Mouse (Mus musculus) hindbrain, embryonic 10.5 days (tissue): ENCODE results near the gene Dcdc2a. TPM values are rescaled to one million over a fixed set of nuclear protein-coding genes. Genes with fewer than 3 reads are reported as not detected.

Source experiments
- DNase-seq: peaks from one replicate; pipeline ENCODE4 v3.0.0-alpha.2; 2017; ENCODE audit warnings: low spot score
- H3K27ac ChIP-seq: fragments of 300-500 bp; sonication (generic); 2 replicates; pipeline ENCODE4 v1.5.1; 2016; ENCODE audit warnings: mild to moderate bottlenecking, moderate library complexity
- H3K27me3 ChIP-seq: fragments of 300-500 bp; sonication (generic); 2 replicates; pipeline ENCODE4 v1.6.1; 2016; ENCODE audit warnings: mild to moderate bottlenecking; ENCODE audit not compliant: poor library complexity, insufficient read depth, severe bottlenecking
- H3K36me3 ChIP-seq: fragments of 300-500 bp; sonication (generic); 2 replicates; pipeline ENCODE4 v1.6.1; 2016; ENCODE audit warnings: mild to moderate bottlenecking, moderate library complexity
- H3K4me1 ChIP-seq: fragments of 300-500 bp; sonication (generic); replicated peaks from 2 replicates; pipeline ENCODE4 v1.6.1; 2016; ENCODE audit warnings: mild to moderate bottlenecking
- H3K4me3 ChIP-seq: fragments of 300-500 bp; sonication (generic); 2 replicates; pipeline ENCODE4 v1.5.1; 2016; ENCODE audit warnings: mild to moderate bottlenecking, moderate library complexity
- H3K9me3 ChIP-seq: fragments of 300-500 bp; sonication (generic); 2 replicates; pipeline ENCODE4 v1.6.1; 2016; ENCODE audit warnings: mild to moderate bottlenecking, moderate library complexity
- WGBS: fragments of 180-500 bp; shearing (Covaris S2); methylation state at CpG from one replicate; pipeline ENCODE4 v1.1.7; 2016; 5-methylcytosine and 5-hydroxymethylcytosine counted together
- polyA plus RNA-seq: library from polyadenylated mRNA; unstranded; fragments of >200 nt; fragmentation: Nextera tagmentation; extraction: Ambion mirVana; gene quantifications from 2 replicates; pipeline ENCODE4 v1.2.1, GENCODE M21; 2016

Dcdc2a gene
- polyA plus RNA-seq, result 3.4 and 3.8 TPM in 2 replicates

GRCm38 (mm10) chr13:25055873-25056667 is at the start of gene Dcdc2a:
TSS of gene Dcdc2a (plus strand) at chr13:25056004.
- DNase-seq, result peak; percentile 35
- Histone ChIP-seq H3K9me3 (0 out of 2 replicates have a peak, but pooled peaks cover 4% of the 10 kb centered on the region), H3K27ac (peak within 1 kb of the TSS; percentile 75), H3K27me3 (peaks cover 52% of the 10 kb centered on the region), H3K4me1 (peaks cover 20% of the 10 kb centered on the region), H3K36me3 (no peaks in the 10 kb centered on the region), H3K4me3 (peak within 1 kb of the TSS; percentile 65)
- 4% methylated on average over 63 of the region's 63 CpGs for WGBS

- H3K9me3 ChIP-seq, result peaks cover 6% of the 10 kb centered on the region; the same call in 1 of the 2 replicates
- H3K4me1 ChIP-seq, result no peaks in the 10 kb centered on the region
- no peak for DNase-seq
- H3K27ac ChIP-seq, result no peak overlapping the region
- H3K36me3 ChIP-seq, result peaks cover 44% of the 10 kb centered on the region
- H3K27me3 ChIP-seq, result no peaks in the 10 kb centered on the region
- H3K4me3 ChIP-seq, result no peak overlapping the region
- WGBS, result 90% methylated on average over 8 of the region's 8 CpGs
These were observed 48.7 kb upstream of the Dcdc2a start for GRCm38 (mm10) chr13:25007115-25007514.

- WGBS, result 88% methylated on average over 9 of the region's 9 CpGs
- Histone ChIP-seq H3K4me1 (peaks cover 30% of the 10 kb centered on the region), H3K27me3 (peaks cover 5% of the 10 kb centered on the region; the same call in 1 of the 2 replicates), H3K36me3 (peaks cover 20% of the 10 kb centered on the region), H3K9me3 (no peaks in the 10 kb centered on the region), H3K4me3 (peak overlapping the region; percentile 89; the same call in 1 of the 2 replicates), H3K27ac (no peak overlapping the region)
- DNase-seq, result no peak
These were observed 37.5 kb upstream of the Dcdc2a start for GRCm38 (mm10) chr13:25018316-25018715.

GRCm38 (mm10) chr13:25019793-25020539 is 35.8 kb upstream of the Dcdc2a start, which contains the start of gene Mrs2:
TSS of gene Mrs2 (minus strand) at chr13:25020379.
- Histone ChIP-seq H3K27ac (peak within 1 kb of the TSS; percentile 96), H3K4me1 (peaks cover 30% of the 10 kb centered on the region), H3K36me3 (peaks cover 20% of the 10 kb centered on the region), H3K4me3 (peak within 1 kb of the TSS; percentile 89), H3K9me3 (no peaks in the 10 kb centered on the region), H3K27me3 (peaks cover 5% of the 10 kb centered on the region; the same call in 1 of the 2 replicates)
- WGBS, result under 1% methylated on average over 84 of the region's 84 CpGs
- DNase-seq, result peak; percentile 90

GRCm38 (mm10) chr13:25020540-25020892 is 35.3 kb upstream of the Dcdc2a start:
- Histone ChIP-seq H3K27ac (peak overlapping the region; percentile 96), H3K4me1 (peaks cover 30% of the 10 kb centered on the region), H3K4me3 (peak overlapping the region; percentile 89), H3K27me3 (peaks cover 5% of the 10 kb centered on the region; the same call in 1 of the 2 replicates), H3K9me3 (no peaks in the 10 kb centered on the region), H3K36me3 (peaks cover 20% of the 10 kb centered on the region)
- 61% methylated on average over 4 of the region's 4 CpGs for WGBS
- DNase-seq, result no peak

GRCm38 (mm10) chr13:25022386-25022785 is 33.4 kb upstream of the Dcdc2a start:
- WGBS, result 75% methylated on average over 4 of the region's 4 CpGs
- H3K4me1 ChIP-seq, result peaks cover 30% of the 10 kb centered on the region
- peaks cover 9% of the 10 kb centered on the region; the same call in 1 of the 2 replicates for H3K36me3 ChIP-seq
- H3K4me3 ChIP-seq, result no peak overlapping the region
- no peaks in the 10 kb centered on the region for H3K9me3 ChIP-seq
- no peak for DNase-seq
- peaks cover 5% of the 10 kb centered on the region; the same call in 1 of the 2 replicates for H3K27me3 ChIP-seq
- no peak overlapping the region for H3K27ac ChIP-seq

GRCm38 (mm10) chr13:25023129-25023528 is 32.7 kb upstream of the Dcdc2a start:
- Histone ChIP-seq H3K4me1 (peaks cover 24% of the 10 kb centered on the region), H3K4me3 (no peak overlapping the region), H3K36me3 (peaks cover 4% of the 10 kb centered on the region; the same call in 1 of the 2 replicates), H3K9me3 (no peaks in the 10 kb centered on the region), H3K27me3 (peaks cover 5% of the 10 kb centered on the region; the same call in 1 of the 2 replicates), H3K27ac (no peak overlapping the region)
- 82% methylated on average over 3 of the region's 3 CpGs for WGBS
- DNase-seq, result no peak

DNA sequence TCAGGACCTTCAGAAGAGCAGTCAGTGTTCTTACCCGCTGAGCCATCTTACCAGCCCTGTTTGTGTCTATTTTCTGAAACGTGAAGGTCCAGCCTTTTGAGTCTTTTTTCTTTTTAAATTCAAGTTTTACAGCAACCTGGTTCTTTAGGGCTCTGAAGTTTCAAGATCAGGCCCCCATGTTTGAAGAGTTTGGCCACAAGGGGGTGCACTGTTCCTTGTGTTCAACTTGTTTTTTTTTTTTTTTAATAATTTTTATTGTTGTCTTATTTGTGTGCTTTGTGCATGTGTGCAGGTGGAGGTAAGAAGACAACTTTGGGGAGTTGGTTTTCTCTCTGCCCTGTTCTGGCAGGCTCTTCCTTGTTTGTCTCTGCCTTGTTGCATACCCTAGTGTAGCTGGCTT is 31.1 kb upstream of the Dcdc2a start:
- no peak overlapping the region for H3K27ac ChIP-seq
- H3K9me3 ChIP-seq, result no peaks in the 10 kb centered on the region
- peaks cover 5% of the 10 kb centered on the region; the same call in 1 of the 2 replicates for H3K27me3 ChIP-seq
- peak; percentile 19 for DNase-seq
- H3K36me3 ChIP-seq, result no peaks in the 10 kb centered on the region
- H3K4me1 ChIP-seq, result peaks cover 9% of the 10 kb centered on the region; the same call in 1 of the 2 replicates
- no peak overlapping the region for H3K4me3 ChIP-seq
- 35% methylated on average over 2 of the region's 2 CpGs for WGBS

- no peak overlapping the region for H3K4me3 ChIP-seq
- no peak overlapping the region for H3K27ac ChIP-seq
- H3K4me1 ChIP-seq, result no peaks in the 10 kb centered on the region
- peaks cover 5% of the 10 kb centered on the region; the same call in 1 of the 2 replicates for H3K27me3 ChIP-seq
- H3K9me3 ChIP-seq, result no peaks in the 10 kb centered on the region
- no peaks in the 10 kb centered on the region for H3K36me3 ChIP-seq
- DNase-seq, result no peak
- WGBS, result 87% methylated on average over 6 of the region's 6 CpGs
These were observed 29.2 kb upstream of the Dcdc2a start for GRCm38 (mm10) chr13:25026409-25027113.

DNA sequence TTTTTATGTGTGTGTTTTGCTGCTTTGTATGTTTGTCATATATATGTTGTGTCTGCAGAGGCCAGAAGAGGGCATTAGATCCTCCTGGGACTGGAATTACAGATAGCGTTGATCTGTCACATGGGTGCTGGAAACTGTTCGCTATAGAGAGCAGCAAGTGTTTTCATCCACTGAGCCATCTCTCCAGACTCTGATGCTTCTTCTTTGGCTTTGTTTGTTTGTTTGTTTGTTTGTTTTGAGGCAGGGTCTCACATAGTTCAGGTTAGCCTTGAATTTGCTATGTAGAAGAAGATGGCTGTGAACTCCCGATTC is 28.7 kb upstream of the Dcdc2a start:
- H3K27ac ChIP-seq, result no peak overlapping the region
- H3K27me3 ChIP-seq, result peaks cover 5% of the 10 kb centered on the region; the same call in 1 of the 2 replicates
- no peaks in the 10 kb centered on the region for H3K36me3 ChIP-seq
- H3K4me3 ChIP-seq, result no peak overlapping the region
- no peak for DNase-seq
- no peaks in the 10 kb centered on the region for H3K9me3 ChIP-seq
- H3K4me1 ChIP-seq, result no peaks in the 10 kb centered on the region
- 80% methylated on average over 3 of the region's 3 CpGs for WGBS

- no peak overlapping the region for H3K27ac ChIP-seq
- no peaks in the 10 kb centered on the region for H3K27me3 ChIP-seq
- H3K9me3 ChIP-seq, result no peaks in the 10 kb centered on the region
- no peak overlapping the region for H3K4me3 ChIP-seq
- DNase-seq, result no peak
- no peaks in the 10 kb centered on the region for H3K36me3 ChIP-seq
- WGBS, result 77% methylated on average over 2 of the region's 2 CpGs
- H3K4me1 ChIP-seq, result no peaks in the 10 kb centered on the region
These were observed 16.3 kb upstream of the Dcdc2a start for GRCm38 (mm10) chr13:25039488-25039887.

GRCm38 (mm10) chr13:25052671-25053070 is 3.1 kb upstream of the Dcdc2a start:
- Histone ChIP-seq H3K36me3 (no peaks in the 10 kb centered on the region), H3K4me1 (peaks cover 20% of the 10 kb centered on the region), H3K9me3 (peaks cover 12% of the 10 kb centered on the region), H3K27me3 (peaks cover 46% of the 10 kb centered on the region), H3K27ac (no peak overlapping the region), H3K4me3 (no peak overlapping the region)
- DNase-seq, result no peak
- 91% methylated on average over 5 of the region's 5 CpGs for whole genome bisulfite sequencing
